Mouse (Mus musculus): ENCODE measurements around the gene Mfsd13b. TPM values are rescaled to one million over a fixed set of nuclear protein-coding genes. Genes with fewer than 3 reads are reported as not detected.

Gene Mfsd13b
- polyA plus RNA-seq (2012), result not detected in 2 replicates

DNA sequence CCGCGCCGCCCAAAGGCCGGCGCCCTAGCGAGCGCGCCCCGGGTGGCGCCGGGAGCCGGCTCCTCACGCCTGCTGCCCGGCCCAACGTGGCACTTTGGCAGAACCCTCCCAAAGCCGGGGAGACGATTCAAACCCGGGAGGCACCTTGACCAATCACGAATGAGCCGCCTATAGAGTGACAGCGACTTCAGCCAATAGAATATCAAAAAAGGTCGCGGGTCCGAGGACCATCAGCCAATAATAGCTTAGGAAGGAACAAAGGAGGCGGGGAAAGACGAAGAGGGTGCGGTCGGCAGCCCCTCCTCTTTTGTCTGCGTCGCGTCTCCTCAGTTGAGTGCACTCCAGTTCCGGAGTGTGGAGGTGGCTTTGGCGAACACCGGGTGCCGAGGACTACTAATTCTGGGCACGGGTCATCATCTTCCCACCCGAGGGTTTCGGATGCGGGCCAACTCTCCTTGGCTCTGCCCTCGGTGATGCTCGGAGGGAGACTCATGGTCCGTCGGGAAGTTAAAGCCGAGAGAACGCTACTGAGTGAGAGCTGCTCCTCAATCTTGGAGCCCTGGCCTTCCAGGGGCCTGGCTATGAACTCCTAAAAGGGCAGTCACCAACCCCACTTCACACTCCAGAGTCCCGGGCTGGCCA is at the start of gene Mfsd13b, which contains the start of gene Cdr2:
TSS of gene Mfsd13b (plus strand) at position 310 of the 642 bp plus-strand sequence.
TSS of gene Cdr2 (minus strand) at position 113 of the 642 bp plus-strand sequence.

DNA sequence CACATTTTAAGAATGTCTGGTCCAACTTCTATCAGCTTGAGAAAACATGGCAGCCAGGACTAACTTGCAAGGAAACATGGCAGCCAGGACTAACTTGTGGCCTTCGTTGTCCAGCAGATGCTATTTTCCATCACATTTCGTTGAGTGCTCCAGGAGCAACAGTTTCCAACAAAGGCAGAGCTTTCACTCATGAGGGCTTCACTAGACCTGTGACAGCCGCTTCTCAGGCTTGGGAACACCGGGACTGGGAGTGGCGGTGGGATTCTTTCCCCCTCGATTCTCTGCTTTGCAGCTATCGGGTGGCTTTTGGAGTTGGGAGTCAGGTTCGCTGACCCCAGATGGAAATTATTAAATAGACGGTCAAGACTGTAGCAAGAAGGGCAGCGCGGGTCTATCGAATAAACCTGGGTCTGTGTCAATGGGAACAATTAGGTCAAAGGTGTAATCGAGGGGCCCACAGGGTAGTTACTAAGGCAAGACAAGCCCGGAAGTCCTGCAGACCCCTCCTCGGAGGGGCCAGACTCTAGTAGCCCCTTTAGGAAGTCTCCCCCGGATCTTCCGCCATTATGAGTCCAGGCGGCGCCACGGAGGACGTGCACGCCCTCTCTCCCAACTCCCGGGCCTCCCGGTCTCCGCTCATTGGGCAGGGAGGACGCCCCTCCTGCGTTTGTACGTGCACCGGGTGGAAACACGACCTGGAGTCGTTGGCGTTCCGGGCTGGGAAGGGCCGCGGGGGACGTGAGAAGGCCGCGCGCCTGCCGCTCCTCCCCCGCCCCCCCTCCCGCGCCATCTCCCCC is 51.7 kb downstream of the Mfsd13b start, which contains the start of gene Mettl9:
TSS of gene Mettl9 (plus strand) at position 590 of the 797 bp plus-strand sequence.

Other genes with a start within 250 kb of the Mfsd13b start
- gene Vwa3a, start 243.2 kb upstream of the Mfsd13b start, polyA plus RNA-seq (2012), result not detected in 2 replicates
- gene Gm5737, start 170.1 kb upstream of the Mfsd13b start, polyA plus RNA-seq (2012), result not detected in 2 replicates
- 87.6 and 109 TPM in 2 replicates for gene Eef2k, start 139.7 kb upstream of the Mfsd13b start, polyA plus RNA-seq (2012)
- 24.5 and 27.9 TPM in 2 replicates for gene Polr3e, start 64.8 kb upstream of the Mfsd13b start, polyA plus RNA-seq (2012)
- gene Cdr2, start 197 bp upstream of the Mfsd13b start, polyA plus RNA-seq (2012), result 4.2 and 5.8 TPM in 2 replicates
- 29.1 and 29.9 TPM in 2 replicates for gene Mettl9, start 51.9 kb downstream of the Mfsd13b start, polyA plus RNA-seq (2012)
- gene Igsf6, start 92.1 kb downstream of the Mfsd13b start, polyA plus RNA-seq (2012), result 15.8 and 23.3 TPM in 2 replicates
- not detected in 2 replicates for gene Otoa, start 99.1 kb downstream of the Mfsd13b start, polyA plus RNA-seq (2012)

All from megakaryocyte-erythroid progenitor cell, adult 5 weeks (primary cell).